Mouse (Mus musculus) testis, adult 2 months (tissue): ENCODE results near the gene Sall1.

Experiments used
- CTCF ChIP-seq: fragments of 200-500 bp; IDR thresholded peaks from 2 replicates; pipeline ENCODE4 v1.5.1; 2012; ENCODE audit warnings: low read depth, mild to moderate bottlenecking, inconsistent platforms, low read length, moderate library complexity; ENCODE audit not compliant: control insufficient read depth, insufficient read depth, insufficient replicate concordance
- POLR2A ChIP-seq: fragments of 200-500 bp; IDR thresholded peaks from 2 replicates; pipeline ENCODE4 v1.6.1; 2012; ENCODE audit warnings: low read depth, mild to moderate bottlenecking, inconsistent platforms, low read length, moderate library complexity; ENCODE audit not compliant: control insufficient read depth

GRCm38 (mm10) chr8:89039890-89040289 lies 4.1 kb downstream of the Sall1 start:
- TF ChIP-seq CTCF (no peak), POLR2A (no peak)
